Mouse (Mus musculus): ENCODE results near the gene Gsn. TPM values are rescaled to one million over a fixed set of nuclear protein-coding genes. Genes with fewer than 3 reads are reported as not detected.

The Gsn gene
- total and polyA plus RNA-seq, 3 experiments, result 24.2 to 54.2 (median 42.9) TPM

GRCm38 (mm10) chr2:35233898-35234297, 22.3 kb upstream of the Gsn start:
- dilution Hi-C loops (cut with MboI; ENCODE audit: extremely low pct_ligation_motif_present, extremely low pct_unique_long_range_greater_than_20kb, low sequenced_read_pairs) (no loop called here), in situ Hi-C loops (cut with MboI; ENCODE audit: low pct_ligation_motif_present, low pct_unique_long_range_greater_than_20kb, low sequenced_read_pairs) (no loop called here)
- TF ChIP-seq CHD1 (IDR thresholded peaks at IDR 0.05; ENCODE audit: low read depth, low read length) (no peak), RAD21 (IDR thresholded peaks at IDR 0.05; ENCODE audit: low read depth, low read length) (no peak), KAT2A (IDR thresholded peaks at IDR 0.05; ENCODE audit: insufficient replicate concordance, low read length) (no peak), ZC3H11A (IDR thresholded peaks at IDR 0.05; ENCODE audit: low read depth, low read length) (no peak), USF1 (IDR thresholded peaks at IDR 0.05; ENCODE audit: low read depth, low read length) (no peak)
- Histone ChIP-seq H3K27me3 (replicated peaks) (no peaks in the 10 kb centered on the region), H3K9me3 (replicated peaks; ENCODE audit: low read length) (no peaks in the 10 kb centered on the region), H3K36me3 (replicated peaks in 1 of 2; ENCODE audit: control insufficient read depth in 1 of 2, insufficient read depth in 1 of 2, low read length in 1 of 2) (no peaks in the 10 kb centered on the region), H3K4me2 (ENCODE audit: insufficient read depth, low read depth, poor library complexity, severe bottlenecking) (no peak overlapping the region), H3K27ac (ENCODE audit: insufficient read depth, low read depth) (no peak overlapping the region), H3K9ac (ENCODE audit: insufficient read depth, low read depth) (no peak overlapping the region), H3K4me3 (replicated peaks in 1 of 3; ENCODE audit: low read depth in 2 of 3, low read length in 2 of 3, poor library complexity in 1 of 3) (no peak overlapping the region), H3K4me1 (ENCODE audit: control insufficient read depth in 1 of 2, insufficient read depth in 2 of 2) (peaks cover 17 to 46% of the 10 kb centered on the region in 2 experiments), H3K79me2 (replicated peaks; ENCODE audit: control insufficient read depth, extremely low read depth, insufficient read depth, poor library complexity, severe bottlenecking) (no peaks in the 10 kb centered on the region)
- DNase-seq (ENCODE audit: extremely low read depth), result no peak

GRCm38 (mm10) chr2:35235021-35235420, 21.2 kb upstream of the Gsn start:
- no peak for DNase-seq (ENCODE audit: extremely low read depth)
- H3K27me3 ChIP-seq (replicated peaks), result no peaks in the 10 kb centered on the region
- no peaks in the 10 kb centered on the region for H3K9me3 ChIP-seq (replicated peaks; ENCODE audit: low read length)
- H3K27ac ChIP-seq (ENCODE audit: insufficient read depth, low read depth), result no peak overlapping the region
- no peaks in the 10 kb centered on the region for H3K36me3 ChIP-seq (replicated peaks in 1 of 2; ENCODE audit: control insufficient read depth in 1 of 2, insufficient read depth in 1 of 2, low read length in 1 of 2)
- H3K9ac ChIP-seq (ENCODE audit: insufficient read depth, low read depth), result no peak overlapping the region
- TF ChIP-seq SMC3 (IDR thresholded peaks at IDR 0.05; ENCODE audit: low read depth, low read length), result no peak
- no peak for TF ChIP-seq SIN3A (IDR thresholded peaks at IDR 0.05; ENCODE audit: low read length)
- no peak for TF ChIP-seq TCF12 (IDR thresholded peaks at IDR 0.05; ENCODE audit: low read depth, low read length)
- TF ChIP-seq E2F4 (IDR thresholded peaks at IDR 0.05; ENCODE audit: insufficient replicate concordance, low read depth, low read length), result no peak
- TF ChIP-seq JUND (conservative IDR thresholded peaks at IDR 0.05; ENCODE audit: low read depth, low read length), result no peak
- no peak for TF ChIP-seq POLR2AphosphoS2 (IDR thresholded peaks at IDR 0.05; ENCODE audit: low read depth, low read length)
- no peak for TF ChIP-seq MEF2A (IDR thresholded peaks at IDR 0.05; ENCODE audit: borderline replicate concordance, low read depth, low read length)
- TF ChIP-seq USF2 (conservative IDR thresholded peaks at IDR 0.05; ENCODE audit: low read depth, low read length), result no peak
- no peak for TF ChIP-seq ETS1 (conservative IDR thresholded peaks at IDR 0.05; ENCODE audit: low read depth, low read length)
- no peak for TF ChIP-seq BHLHE40 (IDR thresholded peaks at IDR 0.05; ENCODE audit: low read depth, low read length)
- H3K4me2 ChIP-seq (ENCODE audit: insufficient read depth, low read depth, poor library complexity, severe bottlenecking), result no peak overlapping the region
- H3K4me3 ChIP-seq (replicated peaks in 1 of 3; ENCODE audit: low read depth in 2 of 3, low read length in 2 of 3, poor library complexity in 1 of 3), result no peak overlapping the region
- dilution Hi-C loops (cut with MboI; ENCODE audit: extremely low pct_ligation_motif_present, extremely low pct_unique_long_range_greater_than_20kb, low sequenced_read_pairs) (no loop called here), in situ Hi-C loops (cut with MboI; ENCODE audit: low pct_ligation_motif_present, low pct_unique_long_range_greater_than_20kb, low sequenced_read_pairs) (no loop called here)
- no peaks in the 10 kb centered on the region for H3K79me2 ChIP-seq (replicated peaks; ENCODE audit: control insufficient read depth, extremely low read depth, insufficient read depth, poor library complexity, severe bottlenecking)
- H3K4me1 ChIP-seq (ENCODE audit: control insufficient read depth in 1 of 2, insufficient read depth in 2 of 2), result peaks cover 17 to 57% of the 10 kb centered on the region in 2 experiments
